Mouse (Mus musculus): Measurements from ENCODE around the gene Ggact. TPM values are rescaled to one million over a fixed set of nuclear protein-coding genes. Genes with fewer than 3 reads are reported as not detected.

Gene Ggact
- polyA plus RNA-seq, 1 experiment from 2014 or later = 7.2 TPM

DNA sequence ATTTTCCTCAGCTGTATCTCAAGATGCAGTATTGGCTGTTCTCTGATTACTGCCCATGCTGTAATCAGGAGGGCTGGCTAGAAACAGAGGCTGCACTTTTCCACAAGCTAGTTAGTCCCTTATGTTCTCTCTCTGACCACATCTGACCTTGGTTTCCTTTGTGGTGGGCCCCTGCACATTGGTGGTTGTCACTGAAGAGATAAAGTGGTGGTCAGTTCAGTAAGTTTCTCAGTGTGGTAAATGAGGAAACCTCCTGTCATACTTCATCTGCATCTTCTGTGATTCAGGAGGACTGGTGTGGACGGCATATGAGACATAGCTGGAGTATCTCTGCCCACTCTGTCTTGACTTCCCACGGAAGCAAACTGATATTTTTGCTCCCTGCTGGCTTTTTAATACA, 125.4 kb downstream of the Ggact start:
- DNase-seq (ENCODE audit: low spot score) = no peak
- WGBS = 67% methylated on average over 2 of the region's 2 CpGs
- Histone ChIP-seq H3K27me3 (replicated peaks; ENCODE audit: low read depth, poor library complexity, severe bottlenecking) (no peaks in the 10 kb centered on the region), H3K4me3 (no peak overlapping the region), H3K9me3 (no peaks in the 10 kb centered on the region), H3K27ac (replicated peaks) (no peak overlapping the region), H3K4me1 (0 out of 2 replicates have a peak, but pooled peaks cover 4% of the 10 kb centered on the region), H3K36me3 (replicated peaks) (no peaks in the 10 kb centered on the region)

DNA sequence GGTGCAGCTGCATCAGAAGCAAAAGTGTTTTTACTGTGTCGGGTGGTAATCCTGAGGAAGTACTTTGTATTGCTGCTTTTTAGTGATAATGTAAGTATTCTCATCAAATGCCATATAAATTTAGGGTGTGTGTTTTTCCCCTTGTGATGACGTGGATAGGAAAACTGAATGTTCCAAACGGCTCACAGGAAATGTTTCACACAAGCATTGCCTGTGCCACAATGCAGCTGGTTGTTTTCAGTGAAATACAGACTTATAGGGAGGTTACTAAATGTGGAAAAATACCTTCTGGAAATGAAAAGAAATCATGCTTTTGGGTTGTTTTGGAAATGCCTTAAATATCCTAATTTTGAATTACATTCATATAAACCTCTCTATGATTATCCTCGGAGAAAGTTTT, 128.9 kb downstream of the Ggact start:
- no peak overlapping the region for H3K4me3 ChIP-seq
- 0 out of 2 replicates have a peak, but pooled peaks cover 4% of the 10 kb centered on the region for H3K4me1 ChIP-seq
- no peaks in the 10 kb centered on the region for H3K36me3 ChIP-seq (replicated peaks)
- H3K27ac ChIP-seq (replicated peaks) = no peak overlapping the region
- no peak for DNase-seq (ENCODE audit: low spot score)
- H3K27me3 ChIP-seq (replicated peaks; ENCODE audit: low read depth, poor library complexity, severe bottlenecking) = no peaks in the 10 kb centered on the region
- 88% methylated on average over 4 of the region's 4 CpGs for WGBS
- no peaks in the 10 kb centered on the region for H3K9me3 ChIP-seq

DNA sequence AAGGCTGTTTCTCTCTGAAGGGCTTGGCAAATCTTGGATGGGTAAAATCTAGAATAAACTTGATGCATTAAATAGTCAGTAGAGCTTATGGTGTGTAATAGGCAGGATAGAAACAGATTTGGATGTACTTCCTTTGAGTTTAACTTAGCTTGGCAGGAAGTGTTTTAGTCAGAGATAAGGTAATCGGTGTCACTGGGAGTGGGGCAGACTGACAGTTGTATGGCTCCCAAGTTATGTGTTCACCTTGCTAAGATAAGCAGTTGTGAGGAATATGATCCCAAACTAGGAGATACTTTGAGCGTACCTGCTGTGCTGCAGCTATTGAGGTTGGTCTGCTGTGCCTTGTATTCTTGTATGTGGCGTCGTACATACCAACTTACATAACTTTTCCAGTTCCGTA, 147.1 kb downstream of the Ggact start:
- Histone ChIP-seq H3K27me3 (replicated peaks; ENCODE audit: low read depth, poor library complexity, severe bottlenecking) (no peaks in the 10 kb centered on the region), H3K4me1 (no peaks in the 10 kb centered on the region), H3K4me3 (no peak overlapping the region), H3K27ac (replicated peaks) (no peak overlapping the region), H3K9me3 (no peaks in the 10 kb centered on the region), H3K36me3 (replicated peaks) (no peaks in the 10 kb centered on the region)
- WGBS = 93% methylated on average over 5 of the region's 5 CpGs
- DNase-seq (ENCODE audit: low spot score) = no peak

Other genes starting within 250 kb of the Ggact start
- gene Tmtc4, start 70.3 kb upstream of the Ggact start, polyA plus RNA-seq (2016; fragmentation: Nextera tagmentation; extraction: Ambion mirVana) = 32.2 and 32.4 TPM in 2 replicates